Mouse (Mus musculus) midbrain, embryonic 11.5 days (tissue): ENCODE measurements at regions not wholly inside any gene's neighbourhood (a gene's known extent, or its start where the extent isn't known, plus 50 kb on each side); places are given as distances from the start of the nearest gene placed in this dataset.

Experiments used
- ATAC-seq: fragments of 200-750 bp; cut with Nextera tagmentation; 2 replicates; pipeline ENCODE4 v1.8.0; 2017; ENCODE audit warnings: moderate TSS enrichment, moderate library complexity; ENCODE audit not compliant: low FRiP score
- DNase-seq: peaks from one replicate; pipeline ENCODE4 v3.0.0; 2015; ENCODE audit warnings: low spot score; ENCODE audit errors: missing footprints
- H3K27ac ChIP-seq: fragments of 300-500 bp; sonication (generic); 2 replicates; pipeline ENCODE4 v1.5.1; 2014; ENCODE audit warnings: low read depth, low read length
- H3K27me3 ChIP-seq: fragments of 300-500 bp; sonication (generic); 2 replicates; pipeline ENCODE4 v1.6.1; 2014; ENCODE audit warnings: mild to moderate bottlenecking, low read length, moderate library complexity, mixed read lengths; ENCODE audit not compliant: control insufficient read depth, insufficient read depth
- H3K36me3 ChIP-seq: fragments of 300-500 bp; sonication (generic); 2 replicates; pipeline ENCODE4 v1.6.1; 2014; ENCODE audit warnings: mild to moderate bottlenecking, low read length, moderate library complexity, mixed read lengths; ENCODE audit not compliant: control insufficient read depth, insufficient read depth
- H3K4me1 ChIP-seq: fragments of 300-500 bp; sonication (generic); 2 replicates; pipeline ENCODE4 v1.6.1; 2014; ENCODE audit warnings: low read length; ENCODE audit not compliant: control insufficient read depth, insufficient read depth
- H3K4me2 ChIP-seq: fragments of 300-500 bp; sonication (generic); 2 replicates; pipeline ENCODE4 v1.6.1; 2014; ENCODE audit warnings: mild to moderate bottlenecking, moderate library complexity
- H3K4me3 ChIP-seq: fragments of 300-500 bp; sonication (generic); 2 replicates; pipeline ENCODE4 v1.5.1; 2014; ENCODE audit warnings: low read depth, low read length
- H3K9ac ChIP-seq: fragments of 300-500 bp; sonication (generic); 2 replicates; pipeline ENCODE4 v1.6.1; 2014; ENCODE audit warnings: low read length
- H3K9me3 ChIP-seq: fragments of 300-500 bp; sonication (generic); 2 replicates; pipeline ENCODE4 v1.6.1; 2016; ENCODE audit warnings: low read length; ENCODE audit not compliant: control insufficient read depth
- WGBS: fragments of 180-500 bp; shearing (Covaris S2); extraction: QIAGEN DNeasy Blood & Tissue Kit; methylation state at CpG from one replicate; pipeline ENCODE4 v1.1.7; 2014; 5-methylcytosine and 5-hydroxymethylcytosine counted together

- Histone ChIP-seq H3K4me3 (no peak overlapping the region), H3K27ac (no peak overlapping the region), H3K4me2 (no peak overlapping the region), H3K36me3 (no peaks in the 10 kb centered on the region), H3K9ac (no peak overlapping the region), H3K9me3 (no peaks in the 10 kb centered on the region), H3K4me1 (no peaks in the 10 kb centered on the region; the same call in 1 of the 2 replicates), H3K27me3 (no peaks in the 10 kb centered on the region)
- ATAC-seq (no peak; the same call in 1 of the 2 replicates), DNase-seq (no peak)
- WGBS = 70% methylated on average over 2 of the region's 2 CpGs
Measured at GRCm38 (mm10) chr1:98173431-98173830, 78.0 kb upstream of the Pam start.

GRCm38 (mm10) chr1:98171291-98171690 is 75.8 kb upstream of the Pam start:
- no peaks in the 10 kb centered on the region; the same call in 1 of the 2 replicates for H3K4me1 ChIP-seq
- no peak for ATAC-seq
- no peaks in the 10 kb centered on the region for H3K9me3 ChIP-seq
- H3K4me2 ChIP-seq = no peak overlapping the region
- no peak overlapping the region for H3K4me3 ChIP-seq
- no peaks in the 10 kb centered on the region for H3K36me3 ChIP-seq
- 90% methylated on average over 2 of the region's 2 CpGs for WGBS
- no peaks in the 10 kb centered on the region for H3K27me3 ChIP-seq
- H3K9ac ChIP-seq = no peak overlapping the region
- no peak for DNase-seq
- H3K27ac ChIP-seq = no peak overlapping the region

- no peak for ATAC-seq
- Histone ChIP-seq H3K4me3 (no peak overlapping the region), H3K4me2 (no peak overlapping the region), H3K9me3 (no peaks in the 10 kb centered on the region), H3K27ac (no peak overlapping the region), H3K36me3 (no peaks in the 10 kb centered on the region), H3K27me3 (no peaks in the 10 kb centered on the region), H3K4me1 (no peaks in the 10 kb centered on the region; the same call in 1 of the 2 replicates), H3K9ac (no peak overlapping the region)
- DNase-seq = no peak
Measured at GRCm38 (mm10) chr1:98169352-98169751, 73.9 kb upstream of the Pam start.

- Histone ChIP-seq H3K36me3 (no peaks in the 10 kb centered on the region), H3K4me3 (no peak overlapping the region), H3K9ac (no peak overlapping the region), H3K27ac (no peak overlapping the region), H3K4me2 (no peak overlapping the region), H3K4me1 (no peaks in the 10 kb centered on the region), H3K27me3 (no peaks in the 10 kb centered on the region), H3K9me3 (no peaks in the 10 kb centered on the region)
- ATAC-seq (no peak), DNase-seq (no peak)
- WGBS = 85% methylated on average over 4 of the region's 4 CpGs
Measured at GRCm38 (mm10) chr1:98167800-98168199, 72.4 kb upstream of the Pam start.

GRCm38 (mm10) chr1:98162639-98162927 is 67.1 kb upstream of the Pam start:
- WGBS = 69% methylated on average over 2 of the region's 2 CpGs
- Histone ChIP-seq H3K4me2 (no peak overlapping the region), H3K4me3 (no peak overlapping the region), H3K9me3 (no peaks in the 10 kb centered on the region), H3K27ac (no peak overlapping the region), H3K36me3 (no peaks in the 10 kb centered on the region), H3K27me3 (no peaks in the 10 kb centered on the region), H3K9ac (no peak overlapping the region), H3K4me1 (no peaks in the 10 kb centered on the region)
- no peak for DNase-seq
- ATAC-seq = no peak

GRCm38 (mm10) chr1:98161882-98162638 is 66.6 kb upstream of the Pam start:
- no peak overlapping the region for H3K27ac ChIP-seq
- no peaks in the 10 kb centered on the region for H3K9me3 ChIP-seq
- DNase-seq = no peak
- H3K36me3 ChIP-seq = no peaks in the 10 kb centered on the region
- no peak overlapping the region for H3K4me2 ChIP-seq
- H3K27me3 ChIP-seq = no peaks in the 10 kb centered on the region
- H3K4me1 ChIP-seq = no peaks in the 10 kb centered on the region
- no peak overlapping the region for H3K4me3 ChIP-seq
- no peak overlapping the region for H3K9ac ChIP-seq
- no peak for ATAC-seq
- 86% methylated on average over 5 of the region's 5 CpGs for WGBS

GRCm38 (mm10) chr1:98158969-98159368 is 63.5 kb upstream of the Pam start:
- no peaks in the 10 kb centered on the region for H3K27me3 ChIP-seq
- H3K36me3 ChIP-seq = no peaks in the 10 kb centered on the region
- H3K9ac ChIP-seq = no peak overlapping the region
- WGBS = 87% methylated on average over 2 of the region's 2 CpGs
- H3K4me1 ChIP-seq = no peaks in the 10 kb centered on the region
- DNase-seq (no peak), ATAC-seq (no peak)
- H3K4me2 ChIP-seq = no peak overlapping the region
- no peaks in the 10 kb centered on the region for H3K9me3 ChIP-seq
- no peak overlapping the region for H3K27ac ChIP-seq
- no peak overlapping the region for H3K4me3 ChIP-seq

- H3K4me3 ChIP-seq = no peak overlapping the region
- WGBS = 77% methylated on average over 3 of the region's 3 CpGs
Measured at GRCm38 (mm10) chr1:98147361-98147760, 51.9 kb upstream of the Pam start.

More at GRCm38 (mm10) chr1:98147361-98147760, 51.9 kb upstream of the Pam start:
- DNase-seq (no peak), ATAC-seq (no peak)
- Histone ChIP-seq H3K4me2 (no peak overlapping the region), H3K27me3 (no peaks in the 10 kb centered on the region), H3K27ac (no peak overlapping the region), H3K9ac (no peak overlapping the region), H3K9me3 (no peaks in the 10 kb centered on the region), H3K36me3 (no peaks in the 10 kb centered on the region), H3K4me1 (no peaks in the 10 kb centered on the region)
